Mouse (Mus musculus): Measurements from ENCODE around the gene Elovl1. TPM values are rescaled to one million over a fixed set of nuclear protein-coding genes. Genes with fewer than 3 reads are reported as not detected.
A peak's percentile ranks its signal among the peaks of the same experiment; 100 is the strongest.

Elovl1 gene
- polyA plus RNA-seq, 1 experiment from 2014 or later: 48.1 TPM

- peaks cover 33% of the 10 kb centered on the region for H3K36me3 ChIP-seq
- peak overlapping the region; percentile 87 for H3K27ac ChIP-seq
- WGBS: 11% methylated on average over 12 of the region's 12 CpGs
- H3K4me3 ChIP-seq: peak overlapping the region; percentile 67
- no peaks in the 10 kb centered on the region for H3K27me3 ChIP-seq (ENCODE audit: low read depth, poor library complexity, severe bottlenecking)
- peak; percentile 62 for DNase-seq (ENCODE audit: low spot score)
- H3K9me3 ChIP-seq (replicated peaks): no peaks in the 10 kb centered on the region
- peaks cover 34% of the 10 kb centered on the region for H3K4me1 ChIP-seq
Measured at GRCm38 (mm10) chr4:118437829-118438253, 9.9 kb downstream of the Elovl1 start.

- WGBS: 86% methylated on average over 10 of the region's 10 CpGs
- H3K27ac ChIP-seq: no peak overlapping the region
- DNase-seq (ENCODE audit: low spot score): no peak
Measured at GRCm38 (mm10) chr4:118445088-118445487, 17.2 kb downstream of the Elovl1 start.

GRCm38 (mm10) chr4:118445781-118446414 is 18.0 kb downstream of the Elovl1 start:
- peak overlapping the region; percentile 72 for H3K27ac ChIP-seq
- H3K4me1 ChIP-seq: peaks cover 16% of the 10 kb centered on the region
- WGBS: 19% methylated on average over 18 of the region's 18 CpGs
- H3K4me3 ChIP-seq: peak overlapping the region; percentile 60
- no peaks in the 10 kb centered on the region for H3K9me3 ChIP-seq (replicated peaks)
- DNase-seq (ENCODE audit: low spot score): peak; percentile 71
- no peaks in the 10 kb centered on the region for H3K36me3 ChIP-seq
- no peaks in the 10 kb centered on the region for H3K27me3 ChIP-seq (ENCODE audit: low read depth, poor library complexity, severe bottlenecking)

More at GRCm38 (mm10) chr4:118445088-118445487, 17.2 kb downstream of the Elovl1 start:
- peaks cover 16% of the 10 kb centered on the region for H3K4me1 ChIP-seq
- no peaks in the 10 kb centered on the region for H3K9me3 ChIP-seq (replicated peaks)
- H3K27me3 ChIP-seq (ENCODE audit: low read depth, poor library complexity, severe bottlenecking): no peaks in the 10 kb centered on the region
- H3K4me3 ChIP-seq: no peak overlapping the region
- H3K36me3 ChIP-seq: no peaks in the 10 kb centered on the region

GRCm38 (mm10) chr4:118446415-118447153 is 18.7 kb downstream of the Elovl1 start:
- Histone ChIP-seq H3K9me3 (replicated peaks) (no peaks in the 10 kb centered on the region), H3K4me3 (peak overlapping the region; percentile 60), H3K4me1 (peaks cover 16% of the 10 kb centered on the region), H3K27ac (peak overlapping the region; percentile 72), H3K27me3 (ENCODE audit: low read depth, poor library complexity, severe bottlenecking) (no peaks in the 10 kb centered on the region), H3K36me3 (no peaks in the 10 kb centered on the region)
- 33% methylated on average over 24 of the region's 24 CpGs for WGBS
- DNase-seq (ENCODE audit: low spot score): no peak

- no peak for DNase-seq (ENCODE audit: low spot score)
- Histone ChIP-seq H3K36me3 (no peaks in the 10 kb centered on the region), H3K4me1 (peaks cover 3% of the 10 kb centered on the region), H3K27ac (no peak within 1 kb of the TSS), H3K27me3 (ENCODE audit: low read depth, poor library complexity, severe bottlenecking) (no peaks in the 10 kb centered on the region), H3K9me3 (replicated peaks) (no peaks in the 10 kb centered on the region), H3K4me3 (no peak within 1 kb of the TSS)
- WGBS: 72% methylated on average over 9 of the region's 9 CpGs
Measured at GRCm38 (mm10) chr4:118457345-118457975, 29.6 kb downstream of the Elovl1 start, which contains the start of gene Mpl. Gene Mpl (minus strand): TSS chr4:118457513.

- Histone ChIP-seq H3K9me3 (replicated peaks) (no peaks in the 10 kb centered on the region), H3K27ac (peak overlapping the region; percentile 78), H3K4me1 (peaks cover 17% of the 10 kb centered on the region), H3K27me3 (ENCODE audit: low read depth, poor library complexity, severe bottlenecking) (no peaks in the 10 kb centered on the region), H3K36me3 (no peaks in the 10 kb centered on the region), H3K4me3 (no peak overlapping the region)
- 91% methylated on average over 3 of the region's 3 CpGs for WGBS
- no peak for DNase-seq (ENCODE audit: low spot score)
Measured at GRCm38 (mm10) chr4:118464956-118465355, 37.1 kb downstream of the Elovl1 start.

- DNase-seq (ENCODE audit: low spot score): peak; percentile 54
- Histone ChIP-seq H3K4me3 (no peak overlapping the region), H3K27me3 (ENCODE audit: low read depth, poor library complexity, severe bottlenecking) (no peaks in the 10 kb centered on the region), H3K9me3 (replicated peaks) (no peaks in the 10 kb centered on the region), H3K36me3 (no peaks in the 10 kb centered on the region), H3K27ac (peak overlapping the region; percentile 78), H3K4me1 (peaks cover 24% of the 10 kb centered on the region)
- 14% methylated on average over 11 of the region's 11 CpGs for WGBS
Measured at GRCm38 (mm10) chr4:118465697-118466163, 37.8 kb downstream of the Elovl1 start.

- DNase-seq (ENCODE audit: low spot score): peak; percentile 43
- peaks cover 31% of the 10 kb centered on the region for H3K4me1 ChIP-seq
- H3K27ac ChIP-seq: peak overlapping the region; percentile 86
- no peaks in the 10 kb centered on the region for H3K36me3 ChIP-seq
- 19% methylated on average over 6 of the region's 6 CpGs for WGBS
- H3K27me3 ChIP-seq (ENCODE audit: low read depth, poor library complexity, severe bottlenecking): no peaks in the 10 kb centered on the region
- H3K9me3 ChIP-seq (replicated peaks): no peaks in the 10 kb centered on the region
- peak overlapping the region; percentile 24 for H3K4me3 ChIP-seq
Measured at GRCm38 (mm10) chr4:118471281-118471680, 43.4 kb downstream of the Elovl1 start.

- 92% methylated on average over 11 of the region's 11 CpGs for WGBS
- Histone ChIP-seq H3K9me3 (replicated peaks) (no peaks in the 10 kb centered on the region), H3K36me3 (no peaks in the 10 kb centered on the region), H3K4me1 (peaks cover 45% of the 10 kb centered on the region), H3K4me3 (no peak overlapping the region), H3K27me3 (ENCODE audit: low read depth, poor library complexity, severe bottlenecking) (no peaks in the 10 kb centered on the region), H3K27ac (peak overlapping the region; percentile 1; the same call in 1 of the 2 replicates)
- no peak for DNase-seq (ENCODE audit: low spot score)
Measured at GRCm38 (mm10) chr4:118472687-118473086, 44.8 kb downstream of the Elovl1 start.

GRCm38 (mm10) chr4:118476773-118477530 is 49.1 kb downstream of the Elovl1 start:
- WGBS: 48% methylated on average over 15 of the region's 15 CpGs
- peak overlapping the region; percentile 84 for H3K27ac ChIP-seq
- no peak overlapping the region for H3K4me3 ChIP-seq
- peak; percentile 53 for DNase-seq (ENCODE audit: low spot score)
- no peaks in the 10 kb centered on the region for H3K9me3 ChIP-seq (replicated peaks)
- no peaks in the 10 kb centered on the region for H3K36me3 ChIP-seq
- peaks cover 30% of the 10 kb centered on the region for H3K4me1 ChIP-seq
- H3K27me3 ChIP-seq (ENCODE audit: low read depth, poor library complexity, severe bottlenecking): no peaks in the 10 kb centered on the region
